Mouse (Mus musculus): ENCODE data around the gene Sdhc. TPM values are rescaled to one million over a fixed set of nuclear protein-coding genes. Genes with fewer than 3 reads are reported as not detected.

Gene Sdhc
- polyA plus RNA-seq, 1 experiment from 2014 or later: 207 TPM

- H3K4me1 ChIP-seq (ENCODE audit: insufficient read depth): peaks cover 9% of the 10 kb centered on the region; the same call in 1 of the 2 replicates
- ATAC-seq (peak; percentile 9), DNase-seq (no peak)
- peak overlapping the region; percentile 56 for H3K4me3 ChIP-seq (ENCODE audit: low read depth, low read length)
- WGBS (ENCODE audit: insufficient replicate concordance): 7% methylated on average over 10 of the region's 10 CpGs
- H3K27me3 ChIP-seq (ENCODE audit: insufficient read depth, low read length): no peaks in the 10 kb centered on the region
- peak overlapping the region; percentile 58; the same call in 1 of the 2 replicates for H3K27ac ChIP-seq (ENCODE audit: low read depth)
- H3K36me3 ChIP-seq (replicated peaks; ENCODE audit: insufficient read depth, low read length): no peaks in the 10 kb centered on the region
- no peak for TF ChIP-seq CTCF (IDR thresholded peaks at IDR 0.05; ENCODE audit: low read depth)
- no peak for TF ChIP-seq EP300 (IDR thresholded peaks at IDR 0.05; ENCODE audit: low read depth)
- H3K4me2 ChIP-seq (ENCODE audit: low read depth, low read length): peak overlapping the region; percentile 81
- H3K9me3 ChIP-seq (ENCODE audit: low read length): no peaks in the 10 kb centered on the region
- H3K9ac ChIP-seq (replicated peaks): no peak overlapping the region
Measured at GRCm38 (mm10) chr1:171103179-171103840, 47.1 kb downstream of the Sdhc start.

GRCm38 (mm10) chr1:171102547-171103177, 47.7 kb downstream of the Sdhc start:
- Histone ChIP-seq H3K4me1 (ENCODE audit: insufficient read depth) (peaks cover 10% of the 10 kb centered on the region), H3K9ac (replicated peaks) (peak overlapping the region; percentile 60), H3K4me2 (ENCODE audit: low read depth, low read length) (peak overlapping the region; percentile 81), H3K9me3 (ENCODE audit: low read length) (no peaks in the 10 kb centered on the region), H3K36me3 (replicated peaks; ENCODE audit: insufficient read depth, low read length) (no peaks in the 10 kb centered on the region), H3K4me3 (ENCODE audit: low read depth, low read length) (peak overlapping the region; percentile 56), H3K27me3 (ENCODE audit: insufficient read depth, low read length) (no peaks in the 10 kb centered on the region), H3K27ac (ENCODE audit: low read depth) (peak overlapping the region; percentile 58)
- TF ChIP-seq CTCF (IDR thresholded peaks at IDR 0.05; ENCODE audit: low read depth): no peak
- no peak for TF ChIP-seq EP300 (IDR thresholded peaks at IDR 0.05; ENCODE audit: low read depth)
- under 1% methylated on average over 35 of the region's 35 CpGs for WGBS (ENCODE audit: insufficient replicate concordance)
- ATAC-seq: peak; percentile 88
- DNase-seq: peak; percentile 90

GRCm38 (mm10) chr1:171101733-171102546, 48.5 kb downstream of the Sdhc start:
- H3K9me3 ChIP-seq (ENCODE audit: low read length): no peaks in the 10 kb centered on the region
- ATAC-seq (peak; percentile 80), DNase-seq (peak; percentile 91)
- H3K36me3 ChIP-seq (replicated peaks; ENCODE audit: insufficient read depth, low read length): no peaks in the 10 kb centered on the region
- peak; percentile 43; the same call in 1 of the 2 replicates for TF ChIP-seq CTCF (IDR thresholded peaks at IDR 0.05; ENCODE audit: low read depth)
- no peak for TF ChIP-seq EP300 (IDR thresholded peaks at IDR 0.05; ENCODE audit: low read depth)
- WGBS (ENCODE audit: insufficient replicate concordance): under 1% methylated on average over 40 of the region's 40 CpGs
- peaks cover 13% of the 10 kb centered on the region for H3K4me1 ChIP-seq (ENCODE audit: insufficient read depth)
- peak overlapping the region; percentile 56 for H3K4me3 ChIP-seq (ENCODE audit: low read depth, low read length)
- H3K27me3 ChIP-seq (ENCODE audit: insufficient read depth, low read length): no peaks in the 10 kb centered on the region
- peak overlapping the region; percentile 60 for H3K9ac ChIP-seq (replicated peaks)
- H3K4me2 ChIP-seq (ENCODE audit: low read depth, low read length): peak overlapping the region; percentile 81
- peak overlapping the region; percentile 58 for H3K27ac ChIP-seq (ENCODE audit: low read depth)

- Histone ChIP-seq H3K9me3 (ENCODE audit: low read length) (no peaks in the 10 kb centered on the region), H3K9ac (replicated peaks) (no peak overlapping the region), H3K4me1 (ENCODE audit: insufficient read depth) (peaks cover 13% of the 10 kb centered on the region), H3K4me3 (ENCODE audit: low read depth, low read length) (no peak overlapping the region), H3K27me3 (ENCODE audit: insufficient read depth, low read length) (no peaks in the 10 kb centered on the region), H3K4me2 (ENCODE audit: low read depth, low read length) (no peak overlapping the region), H3K36me3 (replicated peaks; ENCODE audit: insufficient read depth, low read length) (no peaks in the 10 kb centered on the region), H3K27ac (ENCODE audit: low read depth) (no peak overlapping the region)
- TF ChIP-seq CTCF (IDR thresholded peaks at IDR 0.05; ENCODE audit: low read depth): no peak
- no peak for TF ChIP-seq EP300 (IDR thresholded peaks at IDR 0.05; ENCODE audit: low read depth)
- no peak for ATAC-seq
- WGBS (ENCODE audit: insufficient replicate concordance): 47% methylated on average over 2 of the region's 2 CpGs
- DNase-seq: no peak
Measured at GRCm38 (mm10) chr1:171101033-171101432, 49.4 kb downstream of the Sdhc start.

GRCm38 (mm10) chr1:171097612-171098011, 52.8 kb downstream of the Sdhc start:
- H3K9ac ChIP-seq (replicated peaks): no peak overlapping the region
- ATAC-seq (no peak), DNase-seq (no peak)
- H3K9me3 ChIP-seq (ENCODE audit: low read length): no peaks in the 10 kb centered on the region
- H3K27ac ChIP-seq (ENCODE audit: low read depth): no peak overlapping the region
- WGBS (ENCODE audit: insufficient replicate concordance): 37% methylated on average over 2 of the region's 2 CpGs
- TF ChIP-seq EP300 (IDR thresholded peaks at IDR 0.05; ENCODE audit: low read depth) (peak; percentile 65), CTCF (IDR thresholded peaks at IDR 0.05; ENCODE audit: low read depth) (no peak)
- H3K4me3 ChIP-seq (ENCODE audit: low read depth, low read length): no peak overlapping the region
- H3K27me3 ChIP-seq (ENCODE audit: insufficient read depth, low read length): no peaks in the 10 kb centered on the region
- peaks cover 8% of the 10 kb centered on the region for H3K4me1 ChIP-seq (ENCODE audit: insufficient read depth)
- H3K36me3 ChIP-seq (replicated peaks; ENCODE audit: insufficient read depth, low read length): no peaks in the 10 kb centered on the region
- H3K4me2 ChIP-seq (ENCODE audit: low read depth, low read length): no peak overlapping the region

GRCm38 (mm10) chr1:171097136-171097535, 53.3 kb downstream of the Sdhc start:
- no peaks in the 10 kb centered on the region for H3K36me3 ChIP-seq (replicated peaks; ENCODE audit: insufficient read depth, low read length)
- ATAC-seq (no peak), DNase-seq (no peak)
- H3K4me3 ChIP-seq (ENCODE audit: low read depth, low read length): no peak overlapping the region
- peaks cover 8% of the 10 kb centered on the region for H3K4me1 ChIP-seq (ENCODE audit: insufficient read depth)
- H3K9ac ChIP-seq (replicated peaks): no peak overlapping the region
- H3K27me3 ChIP-seq (ENCODE audit: insufficient read depth, low read length): no peaks in the 10 kb centered on the region
- H3K4me2 ChIP-seq (ENCODE audit: low read depth, low read length): no peak overlapping the region
- H3K9me3 ChIP-seq (ENCODE audit: low read length): no peaks in the 10 kb centered on the region
- TF ChIP-seq CTCF (IDR thresholded peaks at IDR 0.05; ENCODE audit: low read depth) (no peak), EP300 (IDR thresholded peaks at IDR 0.05; ENCODE audit: low read depth) (no peak)
- H3K27ac ChIP-seq (ENCODE audit: low read depth): no peak overlapping the region
